Mouse (Mus musculus): ENCODE data around the gene Dgcr6. TPM values are rescaled to one million over a fixed set of nuclear protein-coding genes. Genes with fewer than 3 reads are reported as not detected.

The Dgcr6 gene
- polyA plus RNA-seq, 2 experiments: 69.0 to 110 TPM

DNA sequence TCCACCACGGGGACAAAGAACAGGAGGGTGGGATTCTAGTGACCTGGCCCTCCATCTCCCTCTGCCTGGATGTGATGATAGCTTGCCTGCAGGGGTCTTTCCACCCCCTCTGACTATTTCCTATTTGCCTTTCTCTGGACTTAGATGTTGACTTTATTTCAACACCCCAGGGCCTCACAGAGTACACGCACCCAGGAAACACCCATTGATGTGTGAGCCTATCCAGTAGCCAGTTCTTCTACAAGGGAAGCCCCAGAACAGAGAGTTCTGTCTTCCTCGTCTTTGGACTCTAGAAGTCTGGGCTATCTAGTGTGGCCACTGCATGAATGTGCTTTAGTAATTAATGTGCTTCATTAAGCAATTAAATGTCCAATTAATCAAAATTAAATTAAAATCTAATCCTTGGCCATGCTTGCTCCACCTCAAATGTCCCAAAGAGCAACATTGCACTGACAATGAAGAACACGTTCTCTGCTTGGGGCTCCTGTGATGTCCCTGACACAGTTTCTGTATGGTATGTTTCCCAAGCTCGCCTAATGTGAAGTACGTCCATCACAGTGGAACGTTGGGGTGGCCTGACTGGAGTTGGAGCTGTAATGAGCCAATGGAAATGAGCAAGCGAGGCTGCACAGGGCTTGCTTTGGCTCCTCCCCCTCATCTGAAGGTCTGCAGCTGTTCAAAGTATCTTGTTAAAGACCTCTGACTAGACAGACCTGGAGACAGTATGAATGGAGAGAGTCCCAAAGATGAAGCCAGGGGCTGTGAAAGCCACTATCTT, 29.7 kb upstream of the Dgcr6 start:
- ATAC-seq (ENCODE audit: low FRiP score, low read depth) (no peak), DNase-seq (ENCODE audit: low spot score) (no peak)
- no peak overlapping the region for H3K4me2 ChIP-seq (replicated peaks; ENCODE audit: low read depth, low read length, severe bottlenecking)
- TF ChIP-seq POLR2A (IDR thresholded peaks at IDR 0.05; ENCODE audit: borderline replicate concordance, extremely low read depth, insufficient read depth, insufficient read length): no peak
- H3K36me3 ChIP-seq (ENCODE audit: control insufficient read depth, insufficient read depth, low read length): no peaks in the 10 kb centered on the region
- no peak overlapping the region for H3K4me3 ChIP-seq (replicated peaks; ENCODE audit: low read length)
- H3K9ac ChIP-seq (ENCODE audit: low read depth, low read length, severe bottlenecking): no peak overlapping the region
- H3K9me3 ChIP-seq (ENCODE audit: control insufficient read depth, low read length): no peaks in the 10 kb centered on the region
- no peaks in the 10 kb centered on the region for H3K27me3 ChIP-seq (ENCODE audit: control insufficient read depth, insufficient read depth, low read length)
- WGBS: 65% methylated on average over 8 of the region's 8 CpGs
- H3K27ac ChIP-seq (replicated peaks; ENCODE audit: low read depth, low read length): no peak overlapping the region
- no peaks in the 10 kb centered on the region for H3K4me1 ChIP-seq (ENCODE audit: control insufficient read depth, insufficient read depth, low read length)

DNA sequence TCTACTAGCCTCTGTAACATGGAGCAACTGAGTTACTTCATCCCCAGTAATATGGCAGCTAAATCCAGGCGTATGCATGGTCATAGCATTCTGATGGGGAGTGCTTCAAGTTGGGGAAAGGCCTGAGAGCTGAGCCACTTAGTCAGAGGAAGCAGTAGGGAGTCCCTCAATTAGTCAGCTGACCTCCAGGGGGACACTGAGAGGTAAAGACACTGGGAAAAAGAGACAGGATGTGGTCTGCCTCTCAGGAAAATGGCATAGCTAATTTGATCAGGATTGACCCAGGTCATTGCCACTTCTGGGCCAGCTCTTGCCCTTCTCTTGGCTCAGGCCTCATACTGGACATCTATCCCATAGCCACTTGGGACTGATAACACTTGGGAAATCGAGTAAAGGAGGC, 25.3 kb upstream of the Dgcr6 start:
- H3K9ac ChIP-seq (ENCODE audit: low read depth, low read length, severe bottlenecking): no peak overlapping the region
- no peak for TF ChIP-seq POLR2A (IDR thresholded peaks at IDR 0.05; ENCODE audit: borderline replicate concordance, extremely low read depth, insufficient read depth, insufficient read length)
- DNase-seq (ENCODE audit: low spot score) (no peak), ATAC-seq (ENCODE audit: low FRiP score, low read depth) (no peak)
- no peaks in the 10 kb centered on the region for H3K4me1 ChIP-seq (ENCODE audit: control insufficient read depth, insufficient read depth, low read length)
- H3K9me3 ChIP-seq (ENCODE audit: control insufficient read depth, low read length): no peaks in the 10 kb centered on the region
- no peak overlapping the region for H3K27ac ChIP-seq (replicated peaks; ENCODE audit: low read depth, low read length)
- no peak overlapping the region for H3K4me3 ChIP-seq (replicated peaks; ENCODE audit: low read length)
- no peaks in the 10 kb centered on the region for H3K36me3 ChIP-seq (ENCODE audit: control insufficient read depth, insufficient read depth, low read length)
- H3K4me2 ChIP-seq (replicated peaks; ENCODE audit: low read depth, low read length, severe bottlenecking): no peak overlapping the region
- 65% methylated on average over 2 of the region's 2 CpGs for WGBS
- H3K27me3 ChIP-seq (ENCODE audit: control insufficient read depth, insufficient read depth, low read length): no peaks in the 10 kb centered on the region

DNA sequence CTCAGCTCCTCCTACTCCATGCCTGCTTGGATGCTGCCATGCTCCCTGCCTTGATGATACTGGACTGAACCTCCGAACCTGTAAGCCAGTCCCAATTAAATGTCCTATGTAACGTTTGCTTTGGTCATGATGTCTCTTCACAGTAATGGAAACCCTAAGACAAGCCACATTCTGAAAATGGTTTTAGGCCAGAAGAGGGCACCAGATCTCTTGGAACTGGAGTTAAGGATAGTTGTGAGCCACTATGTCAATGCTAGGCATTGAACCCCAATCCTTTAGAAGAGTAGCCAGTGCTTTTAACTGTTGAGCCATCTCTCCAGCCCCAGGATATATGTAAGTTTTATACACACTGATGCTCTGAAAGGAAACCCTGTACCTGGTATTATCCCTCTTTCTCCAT, 20.9 kb upstream of the Dgcr6 start:
- no peak for ATAC-seq (ENCODE audit: low FRiP score, low read depth)
- no peaks in the 10 kb centered on the region for H3K27me3 ChIP-seq (ENCODE audit: control insufficient read depth, insufficient read depth, low read length)
- DNase-seq (ENCODE audit: low spot score): peak; percentile 14
- H3K36me3 ChIP-seq (ENCODE audit: control insufficient read depth, insufficient read depth, low read length): no peaks in the 10 kb centered on the region
- WGBS: 43% methylated on average over 2 of the region's 2 CpGs
- H3K9me3 ChIP-seq (ENCODE audit: control insufficient read depth, low read length): no peaks in the 10 kb centered on the region
- H3K9ac ChIP-seq (ENCODE audit: low read depth, low read length, severe bottlenecking): no peak overlapping the region
- no peaks in the 10 kb centered on the region for H3K4me1 ChIP-seq (ENCODE audit: control insufficient read depth, insufficient read depth, low read length)
- no peak overlapping the region for H3K4me2 ChIP-seq (replicated peaks; ENCODE audit: low read depth, low read length, severe bottlenecking)
- no peak overlapping the region for H3K4me3 ChIP-seq (replicated peaks; ENCODE audit: low read length)
- H3K27ac ChIP-seq (replicated peaks; ENCODE audit: low read depth, low read length): no peak overlapping the region
- TF ChIP-seq POLR2A (IDR thresholded peaks at IDR 0.05; ENCODE audit: borderline replicate concordance, extremely low read depth, insufficient read depth, insufficient read length): no peak

DNA sequence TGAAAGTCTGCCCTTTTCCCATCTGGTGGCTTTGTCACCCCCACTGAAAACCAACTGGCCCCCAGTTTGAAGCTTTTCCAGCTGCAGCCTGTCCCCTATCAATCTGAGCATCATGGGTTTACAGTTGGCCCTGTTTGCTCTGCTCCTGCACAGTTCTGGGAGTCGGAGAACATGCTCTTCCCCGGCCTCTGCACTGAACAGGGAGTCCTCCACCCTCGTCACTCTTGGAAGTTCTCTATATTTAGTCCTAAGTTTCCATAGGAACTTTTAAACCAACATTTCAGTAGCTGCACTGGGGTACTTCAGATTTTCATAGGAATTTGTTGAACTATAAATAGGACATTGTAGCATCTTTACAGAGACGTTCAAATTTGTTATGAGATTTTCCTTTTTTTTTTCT, 19.4 kb upstream of the Dgcr6 start:
- H3K4me2 ChIP-seq (replicated peaks; ENCODE audit: low read depth, low read length, severe bottlenecking): no peak overlapping the region
- H3K27ac ChIP-seq (replicated peaks; ENCODE audit: low read depth, low read length): no peak overlapping the region
- H3K4me3 ChIP-seq (replicated peaks; ENCODE audit: low read length): no peak overlapping the region
- no peak for TF ChIP-seq POLR2A (IDR thresholded peaks at IDR 0.05; ENCODE audit: borderline replicate concordance, extremely low read depth, insufficient read depth, insufficient read length)
- ATAC-seq (ENCODE audit: low FRiP score, low read depth) (no peak), DNase-seq (ENCODE audit: low spot score) (no peak)
- H3K36me3 ChIP-seq (ENCODE audit: control insufficient read depth, insufficient read depth, low read length): no peaks in the 10 kb centered on the region
- no peaks in the 10 kb centered on the region for H3K9me3 ChIP-seq (ENCODE audit: control insufficient read depth, low read length)
- H3K9ac ChIP-seq (ENCODE audit: low read depth, low read length, severe bottlenecking): no peak overlapping the region
- H3K27me3 ChIP-seq (ENCODE audit: control insufficient read depth, insufficient read depth, low read length): no peaks in the 10 kb centered on the region
- no peaks in the 10 kb centered on the region for H3K4me1 ChIP-seq (ENCODE audit: control insufficient read depth, insufficient read depth, low read length)
- WGBS: 81% methylated on average over 4 of the region's 4 CpGs

DNA sequence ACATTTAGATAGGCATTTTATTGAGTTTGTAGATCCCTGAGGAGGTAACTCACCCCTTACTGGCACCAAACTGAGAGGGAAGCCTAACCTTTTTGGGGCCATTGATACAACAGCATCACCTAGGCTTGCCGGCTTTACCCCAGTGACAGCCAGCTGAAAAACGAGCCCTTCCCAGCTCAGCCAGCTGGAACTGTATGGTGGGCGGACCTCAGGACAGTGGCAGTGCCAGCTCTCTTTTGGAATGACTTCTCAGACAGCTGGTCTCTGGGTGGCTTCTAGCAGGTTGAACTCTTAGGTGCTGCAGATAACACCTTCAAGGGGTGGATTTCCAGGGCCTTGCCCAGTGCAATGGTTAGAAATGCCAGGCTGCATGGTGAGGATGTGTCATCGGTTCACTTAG, 18.4 kb upstream of the Dgcr6 start:
- Histone ChIP-seq H3K4me2 (replicated peaks; ENCODE audit: low read depth, low read length, severe bottlenecking) (no peak overlapping the region), H3K36me3 (ENCODE audit: control insufficient read depth, insufficient read depth, low read length) (no peaks in the 10 kb centered on the region), H3K4me3 (replicated peaks; ENCODE audit: low read length) (no peak overlapping the region), H3K4me1 (ENCODE audit: control insufficient read depth, insufficient read depth, low read length) (no peaks in the 10 kb centered on the region), H3K27me3 (ENCODE audit: control insufficient read depth, insufficient read depth, low read length) (no peaks in the 10 kb centered on the region), H3K9ac (ENCODE audit: low read depth, low read length, severe bottlenecking) (no peak overlapping the region), H3K27ac (replicated peaks; ENCODE audit: low read depth, low read length) (no peak overlapping the region), H3K9me3 (ENCODE audit: control insufficient read depth, low read length) (no peaks in the 10 kb centered on the region)
- ATAC-seq (ENCODE audit: low FRiP score, low read depth) (no peak), DNase-seq (ENCODE audit: low spot score) (no peak)
- 69% methylated on average over 4 of the region's 4 CpGs for WGBS
- TF ChIP-seq POLR2A (IDR thresholded peaks at IDR 0.05; ENCODE audit: borderline replicate concordance, extremely low read depth, insufficient read depth, insufficient read length): no peak

All from limb, embryonic 14.5 days (tissue).